Mouse (Mus musculus): ENCODE measurements around the gene Fryl. TPM values are rescaled to one million over a fixed set of nuclear protein-coding genes. Genes with fewer than 3 reads are reported as not detected.

Gene Fryl
- total and polyA plus RNA-seq, 3 experiments, result 112 to 439 (median 147) TPM

- TF ChIP-seq POLR2AphosphoS5 (IDR thresholded peaks at IDR 0.05; ENCODE audit: insufficient replicate concordance, low read depth, low read length) (no peak), GATA1 (IDR thresholded peaks at IDR 0.05; ENCODE audit: borderline replicate concordance, low read length) (no peak), CTCF (IDR thresholded peaks at IDR 0.05; ENCODE audit: low read depth, low read length) (no peak), GATA2 (IDR thresholded peaks at IDR 0.05; ENCODE audit: borderline replicate concordance, low read depth, low read length) (no peak), TAL1 (conservative IDR thresholded peaks at IDR 0.05; ENCODE audit: low read depth, low read length) (no peak)
- Histone ChIP-seq H3K9me3 (replicated peaks) (no peaks in the 10 kb centered on the region), H3K36me3 (replicated peaks) (peaks cover 69% of the 10 kb centered on the region), H3K4me3 (ENCODE audit: low read depth, low read length) (no peak overlapping the region), H3K27me3 (ENCODE audit: insufficient read depth, low read length) (no peaks in the 10 kb centered on the region), H3K4me1 (ENCODE audit: insufficient read depth, low read depth, low read length) (peaks cover 57% of the 10 kb centered on the region)
- ATAC-seq (ENCODE audit: extremely low read depth, insufficient number of reproducible peaks, low FRiP score, poor library complexity, severe bottlenecking) (no peak), DNase-seq (ENCODE audit: low spot score) (no peak)
Observed at GRCm38 (mm10) chr5:73186912-73187311, 69.5 kb downstream of the Fryl start.

GRCm38 (mm10) chr5:73185424-73185823, 71.0 kb downstream of the Fryl start:
- TF ChIP-seq GATA1 (IDR thresholded peaks at IDR 0.05; ENCODE audit: borderline replicate concordance, low read length), result no peak
- TF ChIP-seq POLR2AphosphoS5 (IDR thresholded peaks at IDR 0.05; ENCODE audit: insufficient replicate concordance, low read depth, low read length), result no peak
- no peak for TF ChIP-seq GATA2 (IDR thresholded peaks at IDR 0.05; ENCODE audit: borderline replicate concordance, low read depth, low read length)
- Histone ChIP-seq H3K9me3 (replicated peaks) (no peaks in the 10 kb centered on the region), H3K4me1 (ENCODE audit: insufficient read depth, low read depth, low read length) (peaks cover 44% of the 10 kb centered on the region), H3K27me3 (ENCODE audit: insufficient read depth, low read length) (no peaks in the 10 kb centered on the region), H3K36me3 (replicated peaks) (peaks cover 71% of the 10 kb centered on the region), H3K4me3 (ENCODE audit: low read depth, low read length) (no peak overlapping the region)
- DNase-seq (ENCODE audit: low spot score) (no peak), ATAC-seq (ENCODE audit: extremely low read depth, insufficient number of reproducible peaks, low FRiP score, poor library complexity, severe bottlenecking) (no peak)

GRCm38 (mm10) chr5:73182701-73183447, 73.5 kb downstream of the Fryl start:
- no peak overlapping the region for H3K4me3 ChIP-seq (ENCODE audit: low read depth, low read length)
- H3K27me3 ChIP-seq (ENCODE audit: insufficient read depth, low read length), result no peaks in the 10 kb centered on the region
- ATAC-seq (ENCODE audit: extremely low read depth, insufficient number of reproducible peaks, low FRiP score, poor library complexity, severe bottlenecking) (no peak), DNase-seq (ENCODE audit: low spot score) (no peak)
- H3K9me3 ChIP-seq (replicated peaks), result no peaks in the 10 kb centered on the region
- no peak for TF ChIP-seq GATA2 (IDR thresholded peaks at IDR 0.05; ENCODE audit: borderline replicate concordance, low read depth, low read length)
- TF ChIP-seq POLR2AphosphoS5 (IDR thresholded peaks at IDR 0.05; ENCODE audit: insufficient replicate concordance, low read depth, low read length), result no peak
- no peak for TF ChIP-seq CTCF (IDR thresholded peaks at IDR 0.05; ENCODE audit: low read depth, low read length)
- no peak for TF ChIP-seq TAL1 (conservative IDR thresholded peaks at IDR 0.05; ENCODE audit: low read depth, low read length)
- TF ChIP-seq GATA1 (IDR thresholded peaks at IDR 0.05; ENCODE audit: borderline replicate concordance, low read length), result no peak
- peaks cover 73% of the 10 kb centered on the region for H3K36me3 ChIP-seq (replicated peaks)
- peaks cover 23% of the 10 kb centered on the region for H3K4me1 ChIP-seq (ENCODE audit: insufficient read depth, low read depth, low read length)

- H3K4me1 ChIP-seq (ENCODE audit: insufficient read depth, low read depth, low read length), result peaks cover 17% of the 10 kb centered on the region
- peaks cover 72% of the 10 kb centered on the region for H3K36me3 ChIP-seq (replicated peaks)
- H3K4me3 ChIP-seq (ENCODE audit: low read depth, low read length), result no peak overlapping the region
- ATAC-seq (ENCODE audit: extremely low read depth, insufficient number of reproducible peaks, low FRiP score, poor library complexity, severe bottlenecking), result no peak
- no peaks in the 10 kb centered on the region for H3K27me3 ChIP-seq (ENCODE audit: insufficient read depth, low read length)
- H3K9me3 ChIP-seq (replicated peaks), result no peaks in the 10 kb centered on the region
- no peak for DNase-seq (ENCODE audit: low spot score)
- TF ChIP-seq TAL1 (conservative IDR thresholded peaks at IDR 0.05; ENCODE audit: low read depth, low read length) (no peak), POLR2AphosphoS5 (IDR thresholded peaks at IDR 0.05; ENCODE audit: insufficient replicate concordance, low read depth, low read length) (no peak), GATA2 (IDR thresholded peaks at IDR 0.05; ENCODE audit: borderline replicate concordance, low read depth, low read length) (no peak), GATA1 (IDR thresholded peaks at IDR 0.05; ENCODE audit: borderline replicate concordance, low read length) (no peak), CTCF (IDR thresholded peaks at IDR 0.05; ENCODE audit: low read depth, low read length) (no peak)
Observed at GRCm38 (mm10) chr5:73182191-73182590, 74.2 kb downstream of the Fryl start.

DNA sequence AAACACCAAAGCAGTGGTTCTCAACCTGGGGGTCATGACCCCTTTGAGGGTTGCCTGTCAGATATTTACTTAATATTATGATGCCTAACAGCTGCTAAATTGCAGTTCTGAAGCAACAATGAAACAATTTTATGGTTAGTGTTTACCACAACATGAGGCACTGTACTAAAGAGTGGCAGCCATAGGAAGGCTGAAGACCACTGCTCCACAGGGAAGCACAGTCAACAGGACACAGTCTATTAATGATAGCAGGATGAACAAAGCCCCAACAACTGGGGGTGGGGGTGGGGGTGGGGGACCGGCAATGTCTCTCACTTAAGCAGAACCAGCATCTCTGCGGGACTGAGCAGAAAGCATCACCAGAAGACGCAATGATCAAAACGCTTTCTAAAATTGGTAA, 80.1 kb downstream of the Fryl start:
- DNase-seq (ENCODE audit: low spot score) (no peak), ATAC-seq (ENCODE audit: extremely low read depth, insufficient number of reproducible peaks, low FRiP score, poor library complexity, severe bottlenecking) (no peak)
- peaks cover 56% of the 10 kb centered on the region for H3K36me3 ChIP-seq (replicated peaks)
- no peak overlapping the region for H3K4me3 ChIP-seq (ENCODE audit: low read depth, low read length)
- peaks cover 15% of the 10 kb centered on the region for H3K4me1 ChIP-seq (ENCODE audit: insufficient read depth, low read depth, low read length)
- TF ChIP-seq TAL1 (conservative IDR thresholded peaks at IDR 0.05; ENCODE audit: low read depth, low read length), result no peak
- no peaks in the 10 kb centered on the region for H3K27me3 ChIP-seq (ENCODE audit: insufficient read depth, low read length)
- H3K9me3 ChIP-seq (replicated peaks), result no peaks in the 10 kb centered on the region

DNA sequence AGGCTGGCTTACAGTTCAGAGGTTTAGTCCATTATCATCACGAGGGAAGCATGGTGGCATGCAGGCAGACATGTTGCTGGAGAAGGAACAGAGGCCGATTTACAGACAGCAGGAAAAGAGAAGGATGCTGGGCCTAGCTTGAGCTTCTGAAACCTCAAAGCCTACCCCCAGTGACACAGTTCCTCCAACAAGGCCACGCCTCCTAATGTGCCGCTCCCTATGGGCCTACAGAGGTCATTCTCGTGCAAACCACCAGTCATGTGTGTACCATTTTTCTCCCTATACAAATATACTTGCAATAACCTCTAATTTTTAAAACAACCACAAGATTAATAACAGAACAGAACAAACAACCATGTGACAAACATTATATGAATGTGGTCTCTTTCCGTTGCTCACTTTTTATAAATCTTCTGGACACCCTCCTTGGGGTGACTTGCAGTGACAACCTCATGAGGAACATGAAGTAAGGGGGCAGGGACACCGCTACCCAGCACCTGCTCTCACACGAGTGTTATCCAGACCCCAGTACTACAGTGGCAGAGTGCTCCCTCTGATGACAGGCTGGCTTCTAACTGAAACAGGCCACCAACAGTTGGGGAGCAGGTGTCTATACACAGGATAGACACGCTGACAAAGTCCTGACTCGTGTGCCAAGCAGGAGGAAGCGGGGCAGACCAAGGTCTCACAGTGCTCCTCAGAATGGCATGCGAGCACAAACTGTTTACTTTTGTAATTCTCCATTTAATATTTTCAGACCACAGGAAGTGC, 80.9 kb downstream of the Fryl start:
- TF ChIP-seq TAL1 (conservative IDR thresholded peaks at IDR 0.05; ENCODE audit: low read depth, low read length) (no peak), GATA1 (IDR thresholded peaks at IDR 0.05; ENCODE audit: borderline replicate concordance, low read length) (no peak), CTCF (IDR thresholded peaks at IDR 0.05; ENCODE audit: low read depth, low read length) (no peak), POLR2AphosphoS5 (IDR thresholded peaks at IDR 0.05; ENCODE audit: insufficient replicate concordance, low read depth, low read length) (no peak), GATA2 (IDR thresholded peaks at IDR 0.05; ENCODE audit: borderline replicate concordance, low read depth, low read length) (no peak)
- no peak for DNase-seq (ENCODE audit: low spot score)
- H3K27me3 ChIP-seq (ENCODE audit: insufficient read depth, low read length), result no peaks in the 10 kb centered on the region
- no peak for ATAC-seq (ENCODE audit: extremely low read depth, insufficient number of reproducible peaks, low FRiP score, poor library complexity, severe bottlenecking)
- H3K9me3 ChIP-seq (replicated peaks), result no peaks in the 10 kb centered on the region
- H3K4me1 ChIP-seq (ENCODE audit: insufficient read depth, low read depth, low read length), result peaks cover 19% of the 10 kb centered on the region
- no peak overlapping the region for H3K4me3 ChIP-seq (ENCODE audit: low read depth, low read length)
- H3K36me3 ChIP-seq (replicated peaks), result peaks cover 55% of the 10 kb centered on the region

Data from G1E (cell line).